In the genomic region with DNA sequence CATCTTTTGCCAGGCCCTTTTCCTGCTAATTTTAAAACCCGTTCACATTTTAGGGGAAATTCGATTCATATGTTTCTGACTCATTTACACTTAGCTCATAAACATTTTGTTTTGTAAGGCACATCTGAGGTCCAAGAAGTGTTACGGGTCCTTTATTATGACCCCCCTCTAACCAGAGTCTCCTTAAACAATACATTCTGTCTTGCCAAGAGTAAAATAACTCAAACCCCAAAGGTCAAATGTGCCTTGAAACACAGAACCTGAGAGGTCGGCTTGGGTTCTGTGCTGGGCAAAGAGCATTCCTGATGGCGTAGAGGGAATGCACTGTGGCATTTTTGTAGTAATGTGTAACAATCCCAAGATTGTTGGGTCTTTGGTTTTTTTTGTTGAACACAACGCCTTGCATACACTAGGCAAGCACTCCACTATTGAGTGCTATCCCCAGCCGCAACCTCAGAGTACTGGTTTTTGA, we compare ENCODE assay signal across 22 mouse cellular contexts.
DNase-seq lines count a peak whose midpoint lies in the region; ATAC-seq and TF ChIP-seq lines count a peak whose summit lies in the region.
"Had no signal": no experiment of that assay in that cellular context is flagged by ENCODE, and none has a peak within 500 bp of the region (broad histone marks: within the 10 kb centered on the region; RNA-seq: fewer than 3 reads in every experiment).

No protein-coding gene starts in this region.

- TF ChIP-seq CTCF in kidney, adult 2 months (conservative IDR thresholded peaks at IDR 0.05; ENCODE audit: insufficient read depth, insufficient read length, low read depth, low read length), result no peak
- TF ChIP-seq CTCF in C2C12 (IDR thresholded peaks at IDR 0.05; ENCODE audit: control insufficient read depth, insufficient read depth, insufficient read length), result no peak

- H3K79me2 ChIP-seq in C2C12 (ENCODE audit: control insufficient read depth, insufficient read depth), result no peaks in the 10 kb centered on the region

- no peaks in the 10 kb centered on the region for H3K9me3 ChIP-seq in embryonic facial prominence, embryonic 14.5 days (ENCODE audit: control insufficient read depth, low read length)
- no peaks in the 10 kb centered on the region for H3K9me3 ChIP-seq in heart, embryonic 10.5 days
- H3K9me3 ChIP-seq: embryonic facial prominence, embryonic 12.5 days; forebrain, embryonic 15.5 days; heart, embryonic 15.5 days; hindbrain, embryonic 10.5 days; intestine, embryonic 15.5 days had no signal

- H3K27me3 ChIP-seq in kidney, adult 2 months (replicated peaks; ENCODE audit: control insufficient read depth, insufficient read depth, low read length), result no peaks in the 10 kb centered on the region
- no peaks in the 10 kb centered on the region for H3K27me3 ChIP-seq in C2C12 (ENCODE audit: control insufficient read depth, insufficient read depth, insufficient read length)
- H3K27me3 ChIP-seq in embryonic facial prominence, embryonic 14.5 days (replicated peaks; ENCODE audit: control insufficient read depth, insufficient read depth, low read length), result no peaks in the 10 kb centered on the region
- no peaks in the 10 kb centered on the region for H3K27me3 ChIP-seq in heart, embryonic 10.5 days (ENCODE audit: insufficient read depth, poor library complexity, severe bottlenecking)
- H3K27me3 ChIP-seq: embryonic facial prominence, embryonic 12.5 days; forebrain, embryonic 15.5 days; heart, embryonic 15.5 days; intestine, embryonic 15.5 days had no signal

- no peak overlapping the region for H3K27ac ChIP-seq in kidney, adult 2 months (ENCODE audit: insufficient read depth, low read depth, low read length)
- H3K27ac ChIP-seq in embryonic facial prominence, embryonic 14.5 days (replicated peaks; ENCODE audit: low read depth, low read length), result no peak overlapping the region
- H3K27ac ChIP-seq in heart, embryonic 10.5 days, result no peak overlapping the region
- H3K27ac ChIP-seq: embryonic facial prominence, embryonic 12.5 days; forebrain, embryonic 15.5 days; heart, embryonic 15.5 days; hindbrain, embryonic 14.5 days; intestine, embryonic 15.5 days had no signal

- peak; percentile 19 for DNase-seq in kidney, adult 2 months
- no peak for DNase-seq in kidney, postnatal 14 days
- peak; percentile 54 for DNase-seq in embryonic facial prominence, embryonic 14.5 days (ENCODE audit: low spot score)
- no peak for DNase-seq in kidney, postnatal 10 days
- no peak for DNase-seq in heart, embryonic 10.5 days (ENCODE audit: low spot score)
- DNase-seq: adrenal gland, postnatal 14 days; B cell, adult 2 months; cerebellum, adult 2 months; cerebellum, postnatal 10 days; embryo, embryonic 11 days; gastrocnemius, postnatal 36 days; heart, adult 18-20 months; kidney, adult 18-20 months had no signal

- TF ChIP-seq POLR2A in kidney, adult 2 months (IDR thresholded peaks at IDR 0.05; ENCODE audit: low read depth, low read length), result no peak

- H3K4me2 ChIP-seq in embryonic facial prominence, embryonic 14.5 days (ENCODE audit: low read depth, low read length), result no peak overlapping the region
- H3K4me2 ChIP-seq: embryonic facial prominence, embryonic 12.5 days; forebrain, embryonic 15.5 days; heart, embryonic 11.5 days; heart, embryonic 15.5 days; hindbrain, embryonic 14.5 days; intestine, embryonic 15.5 days had no signal

- no peak overlapping the region for H3K4me3 ChIP-seq in kidney, adult 2 months (ENCODE audit: insufficient read depth, low read depth, low read length)
- H3K4me3 ChIP-seq in C2C12 (ENCODE audit: insufficient read depth, poor library complexity, severe bottlenecking), result no peak overlapping the region
- no peak overlapping the region for H3K4me3 ChIP-seq in embryonic facial prominence, embryonic 14.5 days (ENCODE audit: low read depth, low read length)
- H3K4me3 ChIP-seq in heart, embryonic 10.5 days, result no peak overlapping the region
- H3K4me3 ChIP-seq: embryonic facial prominence, embryonic 12.5 days; forebrain, embryonic 15.5 days; heart, embryonic 15.5 days; hindbrain, embryonic 10.5 days; intestine, embryonic 15.5 days had no signal

- H3K36me3 ChIP-seq in kidney, adult 2 months (ENCODE audit: control insufficient read depth, insufficient read depth, low read length), result peaks cover 1% of the 10 kb centered on the region; the same call in 1 of the 2 replicates
- no peaks in the 10 kb centered on the region for H3K36me3 ChIP-seq in C2C12 (ENCODE audit: control insufficient read depth, insufficient read depth)
- H3K36me3 ChIP-seq in embryonic facial prominence, embryonic 14.5 days (ENCODE audit: control insufficient read depth, insufficient read depth, low read length), result no peaks in the 10 kb centered on the region
- no peaks in the 10 kb centered on the region for H3K36me3 ChIP-seq in heart, embryonic 10.5 days
- H3K36me3 ChIP-seq: embryonic facial prominence, embryonic 12.5 days; forebrain, embryonic 15.5 days; heart, embryonic 15.5 days; hindbrain, embryonic 10.5 days; intestine, embryonic 15.5 days had no signal

- peaks cover 2% of the 10 kb centered on the region; the same call in 1 of the 2 replicates for H3K4me1 ChIP-seq in kidney, adult 2 months (ENCODE audit: control insufficient read depth, insufficient read depth, low read length)
- 0 out of 2 replicates have a peak, but pooled peaks cover 4% of the 10 kb centered on the region for H3K4me1 ChIP-seq in embryonic facial prominence, embryonic 14.5 days (ENCODE audit: control insufficient read depth, insufficient read depth, low read length)
- no peaks in the 10 kb centered on the region for H3K4me1 ChIP-seq in heart, embryonic 10.5 days
- H3K4me1 ChIP-seq: embryonic facial prominence, embryonic 12.5 days; forebrain, embryonic 15.5 days; heart, embryonic 15.5 days; intestine, embryonic 15.5 days had no signal

- H3K79me3 ChIP-seq in C2C12 (ENCODE audit: low read depth), result no peaks in the 10 kb centered on the region

- H3K9ac ChIP-seq in embryonic facial prominence, embryonic 14.5 days (ENCODE audit: low read depth, low read length), result no peak overlapping the region
- H3K9ac ChIP-seq: embryonic facial prominence, embryonic 12.5 days; forebrain, embryonic 15.5 days; heart, embryonic 15.5 days; hindbrain, embryonic 14.5 days; intestine, embryonic 15.5 days had no signal

- WGBS in kidney, adult 2 months, result 80% methylated on average over 7 of the region's 7 CpGs
- 63% methylated on average over 7 of the region's 7 CpGs for WGBS in embryonic facial prominence, embryonic 14.5 days
- WGBS in heart, embryonic 10.5 days, result 89% methylated on average over 7 of the region's 7 CpGs

- no peak for ATAC-seq in embryonic facial prominence, embryonic 14.5 days (ENCODE audit: low read depth)
- no peak for ATAC-seq in cerebellum, adult (ENCODE audit: insufficient number of reproducible peaks, low FRiP score, low TSS enrichment)
- ATAC-seq: forebrain, embryonic 15.5 days; intestine, embryonic 15.5 days had no signal

- no peak overlapping the region for H3ac ChIP-seq in C2C12 (ENCODE audit: control insufficient read depth, insufficient read length, low read depth)

TF ChIP-seq in C2C12, 6 proteins besides CTCF, POLR2A, EP300 and RAD21:
- TF ChIP-seq MYOG (IDR thresholded peaks at IDR 0.05; ENCODE audit: control insufficient read depth, extremely low read depth, insufficient read length), result no peak
- TF ChIP-seq MYOD1 (IDR thresholded peaks at IDR 0.05; ENCODE audit: control insufficient read depth, insufficient read length, low read depth), result peak; percentile 4
TF ChIP-seq in C2C12: peak in this region for 1.

Comparison
In these comparisons a context has a peak if more than half of its experiments do, and no peak if none do; other contexts are left out.
1. DNase-seq: peak in kidney, adult 2 months (single experiment) and embryonic facial prominence, embryonic 14.5 days (single experiment); none in kidney, postnatal 14 days (single experiment), kidney, postnatal 10 days (single experiment) and heart, embryonic 10.5 days (single experiment).